Mouse (Mus musculus) A20 (cell line): Measurements from ENCODE around the gene Zfp709.
"Not testable (repeated sequence)": the region's sequence is repeated elsewhere in the genome, so short reads cannot be mapped to it uniquely, and the experiment has no call there.

Experiments used
- DNase-seq: peaks from one replicate; pipeline ENCODE4 v3.0.0-alpha.2; 2011; ENCODE audit warnings: low read depth, low spot score

The Zfp709 gene

GRCm38 (mm10) chr8:71925791-71926190 is 44.0 kb downstream of the Zfp709 start:
- DNase-seq, result no peak

GRCm38 (mm10) chr8:71926551-71926950 is 44.7 kb downstream of the Zfp709 start:
- DNase-seq, result no peak

GRCm38 (mm10) chr8:71927779-71928178 is 46.0 kb downstream of the Zfp709 start:
- DNase-seq, result no peak

GRCm38 (mm10) chr8:71938037-71938436 is 56.2 kb downstream of the Zfp709 start:
- DNase-seq, result not testable (repeated sequence)

GRCm38 (mm10) chr8:71940293-71941208 is 58.7 kb downstream of the Zfp709 start:
- DNase-seq, result peak; percentile 35

- no peak for DNase-seq
Measured at GRCm38 (mm10) chr8:71941776-71942175, 60.0 kb downstream of the Zfp709 start.
